18 mouse cellular contexts compared by ENCODE assay signal in the genomic region with DNA sequence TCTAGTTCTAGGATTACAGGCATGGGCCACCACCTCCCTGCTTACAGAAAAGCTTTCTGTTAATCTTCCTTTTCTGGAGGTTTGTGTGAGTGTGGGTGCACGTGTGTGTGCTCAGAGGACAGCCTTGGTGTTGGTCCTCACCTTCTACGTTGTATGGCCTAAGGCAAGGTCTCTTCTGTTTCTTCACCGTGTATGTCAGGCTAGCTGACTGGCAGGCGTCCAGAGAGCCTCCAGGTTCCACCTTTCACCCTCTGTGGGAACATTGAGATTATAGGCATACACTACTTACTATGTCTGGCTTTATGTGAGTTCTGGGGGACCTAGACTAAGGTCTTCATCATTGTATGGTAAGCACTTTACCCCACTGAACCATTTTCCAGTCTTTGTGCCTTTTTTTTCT. TPM values are rescaled to one million over a fixed set of nuclear protein-coding genes. Genes with fewer than 3 reads are reported as not detected.
DNase-seq lines count a peak whose midpoint lies in the region; ATAC-seq lines count a peak whose summit lies in the region.
"Had no signal": no experiment of that assay in that cellular context is flagged by ENCODE, and none has a peak within 500 bp of the region (broad histone marks: within the 10 kb centered on the region; RNA-seq: fewer than 3 reads in every experiment).

No protein-coding gene starts in this region.

- 0 out of 2 replicates have a peak overlapping the region, but pooled peaks have one; percentile 12 for H3K27ac ChIP-seq in brown adipose tissue, adult 24 weeks (replicated peaks; ENCODE audit: low read depth, low read length)
- H3K27ac ChIP-seq: embryonic facial prominence, embryonic 15.5 days; forebrain, embryonic 15.5 days; heart, embryonic 13.5 days; hindbrain, embryonic 15.5 days had no signal

- peaks cover 25% of the 10 kb centered on the region; the same call in 1 of the 2 replicates for H3K4me1 ChIP-seq in brown adipose tissue, adult 24 weeks (ENCODE audit: control insufficient read depth, insufficient read depth, insufficient read length, low read length)

- ATAC-seq in cerebellum, adult (ENCODE audit: insufficient number of reproducible peaks, low FRiP score, low TSS enrichment) = no peak
- ATAC-seq: forebrain, embryonic 15.5 days; intestine, postnatal 0 days had no signal

- H3K4me3 ChIP-seq in brown adipose tissue, adult 24 weeks (ENCODE audit: insufficient read depth, low read depth, low read length) = no peak overlapping the region
- H3K4me3 ChIP-seq: embryonic facial prominence, embryonic 15.5 days; erythroblast, embryonic 14.5 days; forebrain, embryonic 15.5 days; heart, embryonic 13.5 days; hindbrain, embryonic 15.5 days had no signal

- DNase-seq in adrenal gland, postnatal 14 days = peak; percentile 26
- DNase-seq in adrenal gland, postnatal 25 days = no peak
- peak; percentile 32 to 62 for DNase-seq in cerebellum, postnatal 25 days
- no peak for DNase-seq in thymus, postnatal 14 days
- DNase-seq: cerebellum, adult 2 months; embryo, embryonic 11 days; gastrocnemius, postnatal 36 days; heart, adult 11 months; heart, postnatal 36 days; kidney, adult 8-10 months had no signal

RNA-seq across cellular contexts. Expression of a gene that starts 9.3 kb away (rescaled TPM):
- 32.5 and 35.5 TPM in 2 replicates for total RNA-seq in adrenal gland, postnatal 14 days (2021)
- total RNA-seq in adrenal gland, postnatal 25 days (2021) = 48.5 and 55.1 TPM in 2 replicates
- polyA plus RNA-seq in brown adipose tissue, adult 24 weeks (2012; ENCODE audit: insufficient read depth, insufficient read length, missing spikeins) = 11.6 and 14.3 TPM in 2 replicates

RNA-seq across cellular contexts. Expression of a gene that starts 53.3 kb away (rescaled TPM):
- 35.9 and 38.6 TPM in 2 replicates for total RNA-seq in adrenal gland, postnatal 14 days (2021)
- 43.9 and 48.0 TPM in 2 replicates for total RNA-seq in adrenal gland, postnatal 25 days (2021)
- polyA plus RNA-seq in brown adipose tissue, adult 24 weeks (2012; ENCODE audit: insufficient read depth, insufficient read length, missing spikeins) = 21.9 and 23.3 TPM in 2 replicates

RNA-seq across cellular contexts. Expression of a gene that starts 53.4 kb away (rescaled TPM):
- 131 and 168 TPM in 2 replicates for total RNA-seq in adrenal gland, postnatal 14 days (2021)
- total RNA-seq in adrenal gland, postnatal 25 days (2021) = 116 and 167 TPM in 2 replicates
- polyA plus RNA-seq in brown adipose tissue, adult 24 weeks (2012; ENCODE audit: insufficient read depth, insufficient read length, missing spikeins) = 23.4 and 27.8 TPM in 2 replicates

Comparison
In these comparisons a context has a peak if more than half of its experiments do, and no peak if none do; other contexts are left out.
1. DNase-seq: peak in adrenal gland, postnatal 14 days (single experiment) and cerebellum, postnatal 25 days (2 of 2); none in adrenal gland, postnatal 25 days (single experiment) and thymus, postnatal 14 days (single experiment).